Mouse (Mus musculus): ENCODE results near the gene Cadm1.

GRCm38 (mm10) chr9:47616391-47616790, 86.4 kb downstream of the Cadm1 start:
- no peak for TF ChIP-seq POLR2A (IDR thresholded peaks at IDR 0.05; ENCODE audit: control insufficient read depth, extremely low read depth, insufficient read depth, low read length, poor library complexity)
- no peak for TF ChIP-seq CTCF (IDR thresholded peaks at IDR 0.05; ENCODE audit: borderline replicate concordance, control insufficient read depth, extremely low read depth, insufficient read depth, low read length, poor library complexity)

All from thymus, adult 2 months (tissue).